Mouse (Mus musculus) WW6 (cell line): ENCODE measurements around the gene Cryz.
"Not testable (repeated sequence)": the region's sequence is repeated elsewhere in the genome, so short reads cannot be mapped to it uniquely, and the experiment has no call there.

ENCODE experiments used
- DNase-seq: peaks from one replicate; pipeline ENCODE4 v3.0.0-alpha.2; 2013; ENCODE audit warnings: low read depth, low spot score

The Cryz gene

DNA sequence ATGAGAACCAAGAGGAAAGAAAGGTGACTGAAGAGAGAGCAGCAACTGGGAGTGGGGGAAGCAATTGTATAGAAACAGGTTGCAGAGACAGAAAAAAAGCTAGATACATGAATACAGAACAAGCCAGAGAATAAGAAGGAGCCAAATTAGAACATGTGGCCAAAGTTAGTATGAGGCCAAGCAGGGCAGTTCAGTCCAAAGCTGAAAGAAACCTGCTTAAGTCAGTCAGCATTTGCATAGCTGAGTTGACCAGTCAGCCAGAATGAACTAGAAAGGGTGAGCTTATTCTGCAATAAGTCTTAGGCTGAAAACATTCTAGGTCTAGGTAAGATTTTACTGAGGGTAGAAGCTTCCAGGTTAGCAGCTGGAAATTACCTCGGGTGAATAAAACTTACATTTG lies 11.4 kb downstream of the Cryz start:
- DNase-seq, result no peak

DNA sequence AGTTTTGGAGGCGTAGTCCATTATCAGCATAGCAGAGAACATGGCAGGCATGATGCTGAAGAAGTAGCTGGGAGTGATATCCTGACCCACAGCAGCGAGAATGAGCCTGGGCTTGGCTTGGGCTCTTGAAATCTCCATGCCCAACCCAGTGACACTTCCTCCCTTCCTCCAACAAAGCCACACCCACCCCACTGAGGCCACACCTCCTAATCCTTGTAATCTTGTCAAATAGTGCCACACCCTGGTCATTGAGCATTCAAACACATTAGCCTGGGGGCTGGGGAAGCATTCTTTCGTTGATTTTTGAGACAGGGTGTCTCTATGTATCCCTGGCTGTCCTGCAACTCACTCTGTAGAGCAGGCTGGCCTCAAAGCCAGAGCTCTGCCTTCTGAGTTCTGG lies 15.4 kb downstream of the Cryz start:
- no peak for DNase-seq

DNA sequence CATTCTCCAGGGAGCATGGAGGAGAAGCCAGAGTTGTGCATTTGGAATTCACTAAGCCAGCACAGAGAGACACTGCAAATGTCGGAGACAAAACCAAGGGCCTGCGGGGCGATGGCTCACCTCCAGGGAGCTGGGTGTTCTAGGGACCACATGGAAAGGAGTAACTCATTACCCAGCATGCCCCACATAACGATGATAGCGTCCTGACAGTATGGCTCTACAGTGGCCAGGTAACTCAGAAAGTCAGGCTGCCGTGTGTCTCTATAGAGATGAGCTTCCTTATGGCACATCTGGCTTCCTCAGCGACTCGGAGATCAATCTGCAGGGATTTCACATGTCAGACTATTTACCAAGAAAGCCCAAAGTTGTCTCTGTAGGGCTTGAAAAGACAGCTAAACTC lies 18.3 kb downstream of the Cryz start:
- no peak for DNase-seq

DNA sequence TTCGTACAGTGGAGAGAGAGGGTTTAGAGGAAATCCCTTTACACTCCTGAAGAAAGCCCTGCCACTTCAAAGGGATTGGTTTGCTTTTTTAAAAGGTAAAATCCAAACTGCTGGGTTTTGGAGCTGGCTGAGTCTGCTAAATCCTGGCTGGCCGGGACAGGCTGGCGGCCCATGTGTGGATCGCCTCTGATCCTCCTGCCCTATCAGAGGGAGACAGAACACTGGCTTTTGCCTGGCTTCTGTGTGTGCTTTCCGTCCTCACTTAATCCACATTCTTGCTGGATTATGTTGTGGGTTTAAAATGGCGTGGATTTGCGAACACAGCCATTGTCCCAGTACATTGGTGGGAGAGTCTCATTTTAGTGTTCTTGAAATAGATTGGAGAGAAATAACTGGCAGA lies 18.8 kb downstream of the Cryz start:
- no peak for DNase-seq

DNA sequence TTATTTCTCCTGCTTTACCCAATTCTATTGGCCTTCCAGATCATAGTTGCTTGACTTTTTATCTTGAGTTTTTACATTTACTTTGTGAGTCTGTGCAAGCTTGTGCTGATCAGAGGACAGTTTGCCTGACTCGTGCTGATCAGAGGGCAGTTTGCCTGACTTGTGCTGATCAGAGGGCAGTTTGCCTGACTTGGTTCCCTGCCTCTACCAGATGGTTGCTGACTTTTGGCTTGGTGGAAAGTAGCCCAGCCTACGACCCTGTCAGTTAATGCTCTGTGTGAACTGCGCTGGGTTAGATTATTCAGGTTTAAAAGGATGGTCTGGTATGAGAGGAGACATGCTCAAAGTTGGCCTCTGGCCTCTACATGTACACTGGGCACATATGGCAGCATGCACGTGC lies 19.6 kb downstream of the Cryz start:
- no peak for DNase-seq

DNA sequence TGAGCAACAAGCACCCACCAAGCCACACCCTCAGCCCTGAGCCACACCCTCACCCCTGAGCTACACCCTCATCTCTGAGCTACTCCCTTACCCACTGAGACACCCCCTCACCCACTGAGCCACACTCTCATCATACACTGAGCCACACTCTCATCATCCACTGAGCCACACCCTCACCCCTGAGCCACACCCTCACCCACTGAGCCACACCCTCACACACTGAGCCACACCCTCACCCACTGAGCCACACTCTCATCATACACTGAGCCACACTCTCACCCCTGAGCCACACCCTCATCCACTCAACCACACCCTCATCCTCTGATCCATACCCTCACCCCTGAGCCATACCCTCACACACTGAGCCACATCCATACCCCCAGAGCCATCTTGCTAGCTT lies 31.8 kb downstream of the Cryz start:
- DNase-seq, result no peak

DNA sequence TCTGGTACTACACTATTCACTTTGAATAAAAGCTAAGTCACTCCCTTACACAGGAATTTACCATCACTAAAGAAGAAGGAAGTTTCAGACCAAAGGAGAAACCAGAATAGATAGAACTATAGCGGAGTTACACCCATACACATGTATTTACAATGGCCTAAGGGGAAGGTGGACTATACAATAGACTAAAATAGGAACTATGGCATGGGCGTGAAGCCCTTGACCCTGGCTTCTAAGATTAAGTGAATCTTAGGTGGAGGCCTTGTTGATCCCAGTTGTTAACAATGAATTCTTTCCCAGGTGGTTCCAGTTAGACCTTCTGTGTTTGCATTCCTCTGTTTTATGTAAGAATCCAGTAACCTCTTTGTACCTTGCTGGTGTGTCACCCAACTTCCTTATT lies 34.8 kb downstream of the Cryz start:
- not testable (repeated sequence) for DNase-seq

DNA sequence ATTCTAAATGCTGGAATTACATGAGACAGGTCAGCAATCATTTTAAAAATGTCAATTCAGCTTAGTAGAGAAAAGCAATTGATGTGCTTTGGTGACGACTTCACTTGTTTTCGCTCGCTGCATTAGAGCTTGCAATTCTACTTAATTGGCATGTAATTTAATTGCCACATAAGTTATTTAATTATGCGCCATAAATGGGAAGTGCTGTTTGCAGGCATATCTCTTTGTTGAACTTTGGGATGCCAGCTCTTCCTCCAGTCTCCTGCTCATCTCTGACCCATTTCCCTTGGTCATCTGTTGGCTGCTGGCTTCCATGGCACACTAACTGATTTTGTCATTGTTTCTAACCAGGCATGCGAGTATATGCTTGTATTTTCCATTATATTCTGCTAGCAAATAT lies 36.6 kb downstream of the Cryz start:
- DNase-seq, result no peak

DNA sequence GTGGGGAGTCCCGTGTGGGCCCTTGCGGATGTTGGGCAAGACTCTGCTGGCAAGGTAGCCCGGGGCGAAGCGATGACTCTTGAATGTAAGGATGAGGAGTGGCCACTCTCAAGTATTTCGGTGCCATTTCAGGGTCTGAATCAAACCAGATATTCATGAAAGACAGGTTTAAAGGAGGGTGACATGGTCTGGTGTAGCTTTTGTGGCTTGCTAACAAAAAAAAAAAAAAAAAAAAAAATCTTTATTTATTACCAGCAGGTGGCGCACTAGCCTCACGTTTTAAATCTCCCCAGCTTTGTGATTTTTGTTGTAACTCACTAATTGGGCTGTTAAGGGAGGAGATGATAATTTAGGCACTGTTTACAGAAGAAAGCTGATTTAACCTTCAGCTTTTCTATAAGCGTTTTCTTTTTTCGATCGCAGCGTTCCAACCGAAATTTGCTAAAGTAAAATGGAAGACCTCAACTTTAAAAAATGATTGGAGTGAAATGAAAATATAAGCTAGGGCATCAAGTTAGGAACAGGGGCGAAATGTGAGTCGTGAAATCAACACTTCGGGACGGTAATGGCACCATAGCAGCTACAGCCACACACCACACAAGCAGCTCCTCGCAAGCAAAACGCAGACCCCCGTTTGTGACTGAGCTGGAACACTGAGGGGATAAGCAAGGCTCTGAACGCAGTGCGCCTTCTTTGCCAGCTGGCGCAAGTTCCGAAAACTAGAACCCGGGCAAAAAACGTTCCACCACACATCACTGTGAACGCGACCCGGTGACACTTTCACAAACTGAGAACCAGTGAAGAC lies 50.3 kb downstream of the Cryz start:
- DNase-seq, result no peak

DNA sequence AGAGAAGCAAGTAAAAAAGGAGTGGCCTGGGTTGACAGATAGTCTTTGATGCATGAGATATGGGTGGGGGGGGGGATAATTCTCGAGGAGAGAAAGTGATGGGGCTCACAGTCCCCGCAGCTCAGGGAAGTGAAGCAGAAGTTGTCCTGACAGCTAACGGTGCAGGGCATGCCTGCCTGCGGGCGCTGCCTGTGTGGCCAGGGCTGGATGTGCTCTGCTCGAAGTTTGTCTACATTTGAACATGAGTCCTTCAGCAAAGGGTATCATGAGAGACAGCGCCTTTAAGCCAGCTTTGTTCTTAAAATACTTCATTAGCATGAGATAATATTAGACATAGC lies 50.9 kb downstream of the Cryz start:
- no peak for DNase-seq

DNA sequence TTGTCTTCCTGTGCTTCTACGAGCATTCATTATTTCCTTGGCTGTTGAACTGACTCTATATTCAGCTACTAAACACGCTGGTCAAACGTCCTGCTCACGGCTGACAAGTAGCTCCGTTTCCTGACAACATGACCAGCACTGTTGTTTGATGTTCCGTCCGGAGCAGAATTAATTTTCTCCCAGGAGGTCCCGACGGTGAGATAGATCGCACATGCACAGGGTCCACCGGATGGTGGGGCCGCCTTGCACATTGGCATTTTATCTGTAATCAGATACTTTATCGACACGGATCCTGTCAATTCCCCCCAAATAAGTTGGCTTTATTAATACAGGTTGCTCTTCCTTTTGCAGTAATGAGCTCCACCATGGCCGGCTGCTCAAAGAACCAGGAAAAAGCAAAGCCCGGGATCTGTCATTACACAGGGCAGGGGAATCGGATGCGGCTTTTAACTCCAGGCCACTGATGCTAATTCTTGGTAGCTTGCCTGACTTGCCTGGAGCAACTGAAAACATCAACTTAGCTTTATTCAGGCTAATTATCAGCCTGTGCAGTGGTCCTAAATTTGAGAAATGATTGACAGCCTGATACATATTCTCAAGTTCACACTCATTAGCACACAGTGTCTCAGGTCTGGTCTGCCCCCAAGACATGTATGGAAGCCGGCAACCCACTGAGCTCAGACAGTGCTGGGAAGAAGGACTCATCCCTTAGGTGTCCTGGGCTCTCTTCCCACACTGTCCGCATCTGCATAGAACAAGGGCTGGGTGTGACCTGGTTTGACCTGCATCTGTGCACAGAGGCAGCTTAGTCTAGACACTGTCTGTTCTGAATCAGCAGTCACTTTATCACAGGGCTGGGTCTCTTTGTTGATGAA lies 53.1 kb downstream of the Cryz start:
- no peak for DNase-seq

DNA sequence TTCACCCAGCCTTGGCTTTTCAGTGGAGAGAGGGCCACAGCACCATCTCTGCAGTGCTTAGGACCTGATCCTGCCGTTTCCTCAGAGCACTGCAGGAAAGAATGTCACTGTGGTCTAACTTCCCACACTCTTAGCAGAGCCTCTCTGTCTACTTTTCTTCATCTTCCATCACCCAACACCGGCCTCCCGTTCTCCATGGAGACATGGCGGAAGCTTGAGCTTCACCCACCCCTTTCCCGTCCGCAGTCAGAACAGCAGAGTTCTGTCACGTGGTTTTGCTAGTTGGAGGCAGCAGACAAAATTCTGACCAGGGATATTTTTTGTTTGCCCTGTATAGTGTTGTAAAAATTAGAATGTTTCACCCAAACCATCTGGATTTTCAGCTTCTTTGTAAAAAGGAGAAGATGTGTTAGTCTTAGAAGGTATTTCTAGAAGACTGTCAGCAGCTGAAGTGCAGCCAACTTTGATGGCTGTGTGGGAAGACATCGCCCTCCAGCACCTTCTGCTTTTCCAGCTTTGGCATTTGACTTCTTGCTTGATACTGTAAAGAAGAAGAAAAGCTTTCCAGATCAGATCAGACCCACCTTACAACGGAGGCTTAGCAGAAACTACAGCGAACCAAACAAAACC lies 54.8 kb downstream of the Cryz start:
- no peak for DNase-seq

DNA sequence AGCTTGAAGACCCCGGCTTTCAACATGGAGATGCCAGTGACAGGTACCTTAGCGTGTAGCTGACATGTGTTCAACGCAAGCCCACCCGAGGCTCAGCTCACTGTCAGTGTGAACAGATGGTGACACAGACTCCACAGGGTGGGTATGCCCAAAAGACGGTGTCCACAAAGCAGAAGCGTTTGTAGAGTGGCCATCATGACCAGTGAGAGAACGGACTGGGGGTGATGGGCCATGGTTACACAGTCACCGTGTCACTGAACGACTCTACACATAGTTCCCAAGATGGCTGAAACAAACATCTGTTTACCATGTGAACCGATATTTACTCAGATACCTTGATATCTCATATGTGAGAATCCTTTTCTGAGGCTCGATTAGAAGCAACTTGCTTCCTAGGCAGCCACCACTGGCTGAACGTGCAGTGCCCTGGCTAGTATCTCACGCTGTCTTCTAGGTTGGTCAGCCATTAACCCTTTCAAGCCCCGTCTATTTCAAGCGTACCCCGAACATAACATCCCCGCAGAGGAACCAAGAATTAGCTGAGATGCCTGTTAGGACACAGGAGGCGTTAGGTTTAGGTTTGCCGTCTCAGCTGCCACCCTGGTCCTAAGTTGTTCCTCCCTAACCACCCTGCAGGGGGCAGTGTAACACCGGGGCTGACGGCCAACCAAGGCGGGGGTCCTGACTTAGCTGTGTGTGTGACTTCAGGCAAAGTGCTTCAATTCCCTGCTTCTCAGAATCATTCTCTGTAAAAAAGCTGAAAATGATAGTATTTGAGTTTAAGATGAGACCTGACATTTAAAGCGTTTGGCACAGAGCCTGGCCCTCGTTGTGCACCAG lies 56.3 kb downstream of the Cryz start:
- no peak for DNase-seq

DNA sequence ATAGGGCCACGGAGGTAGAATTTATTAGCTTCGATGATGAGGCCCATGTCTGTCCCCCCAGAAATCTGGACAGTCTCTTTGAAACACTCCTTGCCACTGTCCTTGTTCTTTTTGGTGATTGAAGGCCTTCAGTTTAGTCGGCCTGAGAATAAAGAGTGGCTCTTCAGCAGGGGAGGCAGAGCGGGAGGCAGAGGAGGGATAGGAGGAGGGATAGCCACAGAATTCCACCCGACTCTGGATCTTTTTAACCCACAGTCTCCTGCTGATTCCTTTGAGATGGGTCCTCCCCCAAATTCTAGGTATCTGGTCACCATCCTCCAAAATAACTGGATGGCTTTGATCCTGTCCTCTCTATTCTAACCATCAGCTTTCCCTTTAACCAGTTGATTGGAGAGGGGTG lies 56.9 kb downstream of the Cryz start:
- no peak for DNase-seq

DNA sequence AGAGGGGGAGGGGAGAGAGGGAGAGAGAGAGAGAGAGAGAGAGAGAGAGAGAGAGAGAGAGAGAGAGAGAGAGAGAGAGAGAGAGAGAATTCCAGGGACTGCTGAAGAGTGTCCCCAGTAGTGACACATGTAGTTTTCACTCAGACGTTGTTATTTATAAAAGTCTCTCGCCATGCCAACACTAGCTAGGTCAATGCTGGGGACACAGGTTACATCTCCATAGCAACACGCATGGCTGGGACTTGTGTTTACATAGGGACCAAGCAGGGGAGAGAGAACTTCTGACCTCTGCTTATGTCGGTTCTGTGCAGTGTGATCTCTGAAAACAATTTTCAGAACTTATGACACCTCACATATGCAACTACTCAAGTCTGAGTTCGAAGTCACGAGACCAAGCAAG lies 57.8 kb downstream of the Cryz start:
- no peak for DNase-seq

DNA sequence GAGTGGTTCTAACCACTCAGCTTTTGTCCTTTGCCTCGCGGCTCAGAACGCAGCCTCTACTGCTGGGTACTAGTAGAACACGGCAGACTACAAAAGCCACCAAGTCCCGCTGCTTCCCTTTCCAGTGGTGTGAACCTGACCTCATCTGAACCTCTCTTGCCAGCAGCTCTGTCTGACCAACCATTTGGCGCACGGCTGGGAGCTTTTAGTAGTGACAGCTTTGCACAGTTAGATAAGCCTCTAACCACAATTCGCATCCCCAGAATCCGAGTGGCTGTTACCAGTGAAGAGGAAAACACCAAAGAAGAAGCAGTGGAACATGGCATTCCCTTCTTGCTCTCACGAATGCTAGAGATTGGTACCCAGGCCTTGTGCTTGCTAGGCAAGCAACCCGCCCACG lies 58.4 kb downstream of the Cryz start:
- DNase-seq, result no peak

DNA sequence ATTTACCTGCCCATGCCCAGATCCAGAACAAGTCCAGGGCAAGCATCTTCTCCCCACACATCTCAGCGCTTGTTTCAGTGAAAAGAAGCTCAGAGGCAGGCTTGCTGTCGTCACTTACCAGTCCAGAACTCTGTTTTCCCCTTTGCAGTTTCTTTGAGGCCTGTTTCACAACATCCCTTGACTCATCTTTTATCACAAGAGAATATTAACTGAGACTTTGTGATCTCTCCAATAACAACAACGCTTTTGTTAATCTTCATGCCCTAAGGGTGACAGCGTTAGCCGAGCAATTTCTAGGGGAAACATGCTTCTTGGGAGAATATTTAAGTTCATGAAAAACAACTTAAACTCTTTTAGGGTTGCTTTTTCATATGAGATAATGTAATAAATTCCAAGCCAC lies 59.2 kb downstream of the Cryz start:
- DNase-seq, result no peak

DNA sequence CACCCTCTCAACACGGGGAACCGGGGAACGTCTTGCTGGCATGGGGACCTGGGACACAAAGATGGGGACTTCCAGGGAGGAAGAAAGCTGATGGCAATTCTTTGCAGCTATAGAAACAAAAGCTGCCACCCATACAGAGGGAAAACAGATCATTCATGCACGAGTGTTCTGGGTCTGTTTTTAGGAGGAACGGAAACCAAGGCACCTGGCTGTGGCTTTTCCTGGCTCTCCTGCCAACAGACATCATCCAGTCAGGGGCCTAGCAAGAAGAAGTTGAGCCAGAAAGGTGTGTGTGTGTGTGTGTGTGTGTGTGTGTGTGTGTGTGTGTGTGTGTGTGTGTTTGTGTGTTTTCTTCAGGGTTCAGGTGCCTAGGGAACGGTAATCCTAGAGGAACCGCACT lies 67.0 kb downstream of the Cryz start, which contains the start of gene Erich3:
Erich3 (plus strand) TSS at position 315 of the 400 bp plus-strand sequence.
- no peak for DNase-seq

DNA sequence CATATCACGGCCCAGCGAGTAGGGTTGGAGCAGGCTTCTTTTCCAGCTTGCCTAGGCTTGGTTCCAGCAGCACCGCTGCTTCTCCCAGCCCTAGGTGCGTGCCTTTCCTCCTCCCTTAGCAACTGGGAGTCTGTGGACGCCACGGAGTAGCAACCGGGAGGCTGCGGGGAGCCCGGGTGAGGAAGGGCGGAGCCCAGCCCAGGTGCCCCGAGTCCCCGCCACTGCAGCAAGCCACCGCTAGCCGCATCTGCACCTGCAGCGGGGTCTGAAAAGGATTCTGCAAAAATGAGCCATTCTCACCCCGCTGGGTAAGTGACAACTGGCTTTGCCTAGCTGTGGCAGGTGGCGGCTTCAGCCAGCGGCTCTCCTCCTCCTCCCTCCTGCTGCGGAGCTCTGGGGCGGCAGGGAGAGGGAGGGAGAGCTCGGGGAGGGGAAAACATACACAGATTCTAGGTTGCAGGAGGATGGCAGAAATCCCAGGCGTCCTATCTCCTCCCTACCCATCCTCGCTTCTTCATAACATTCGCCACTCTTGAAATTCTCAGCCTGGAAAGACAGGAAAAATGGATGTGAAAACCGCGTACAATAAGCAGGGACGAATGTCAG lies 67.6 kb downstream of the Cryz start:
- no peak for DNase-seq

DNA sequence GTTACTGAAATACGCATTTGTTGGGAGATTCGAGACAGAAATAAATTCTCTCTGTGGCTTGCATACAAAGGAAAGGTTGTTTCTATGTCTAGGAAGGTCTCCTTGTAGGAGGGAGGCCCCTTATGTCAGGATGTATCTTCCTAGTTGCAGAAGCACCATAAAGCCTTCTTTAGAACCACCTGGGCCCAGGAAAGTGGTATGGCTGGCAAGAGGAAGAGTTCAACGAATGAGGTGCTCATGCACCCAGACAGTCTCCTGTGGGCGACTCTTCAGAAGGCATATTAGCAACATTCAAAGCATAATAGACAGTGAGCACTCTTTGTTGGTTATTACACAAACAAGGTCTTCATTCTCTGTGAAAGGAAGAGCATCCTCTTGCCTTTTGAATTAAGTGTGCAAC lies 68.1 kb downstream of the Cryz start:
- no peak for DNase-seq

DNA sequence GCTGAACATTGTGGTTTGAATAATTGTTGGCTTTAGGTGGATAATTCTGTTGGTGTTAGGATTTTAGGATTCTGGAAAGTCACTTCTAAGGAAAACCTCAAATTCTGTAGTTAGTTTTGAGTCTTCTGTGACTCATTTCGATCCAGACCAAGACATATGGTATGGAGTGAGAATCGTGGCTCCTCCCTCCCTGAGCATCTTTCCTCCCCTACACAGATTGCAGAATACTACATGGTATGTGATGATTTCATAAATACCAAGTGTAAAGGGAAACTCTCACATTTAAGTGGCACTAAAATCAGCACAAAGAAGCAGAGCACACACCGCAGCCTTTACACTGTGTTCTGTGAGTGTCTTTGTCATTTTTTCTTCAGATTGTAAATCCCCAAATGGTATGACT lies 72.0 kb downstream of the Cryz start:
- no peak for DNase-seq
